Mouse (Mus musculus): ENCODE data around the gene Wdr76.
"Not testable (repeated sequence)": the region's sequence is repeated elsewhere in the genome, so short reads cannot be mapped to it uniquely, and the experiment has no call there.

Wdr76 gene

GRCm38 (mm10) chr2:121505942-121506882, at the start of gene Wdr76, which contains the start of gene Mfap1a:
Gene Wdr76 (plus strand): TSS chr2:121506723.
Gene Mfap1a (minus strand): TSS chr2:121506665.
- DNase-seq (ENCODE audit: low read depth, low spot score) = peak; percentile 96

- peak; percentile 70 for DNase-seq (ENCODE audit: low read depth, low spot score)
Observed at GRCm38 (mm10) chr2:121460071-121460470, 46.5 kb upstream of the Wdr76 start.

- DNase-seq (ENCODE audit: low read depth, low spot score) = not testable (repeated sequence)
Observed at GRCm38 (mm10) chr2:121468982-121469381, 37.5 kb upstream of the Wdr76 start.

GRCm38 (mm10) chr2:121472783-121473182, 33.7 kb upstream of the Wdr76 start:
- not testable (repeated sequence) for DNase-seq (ENCODE audit: low read depth, low spot score)

- DNase-seq (ENCODE audit: low read depth, low spot score) = peak; percentile 96
Observed at GRCm38 (mm10) chr2:121473301-121474179, 33.0 kb upstream of the Wdr76 start, which contains the start of gene Mfap1b. Gene Mfap1b (minus strand): TSS chr2:121474067.

- no peak for DNase-seq (ENCODE audit: low read depth, low spot score)
Observed at GRCm38 (mm10) chr2:121474180-121474535, 32.4 kb upstream of the Wdr76 start.

GRCm38 (mm10) chr2:121475306-121475705, 31.2 kb upstream of the Wdr76 start:
- DNase-seq (ENCODE audit: low read depth, low spot score) = not testable (repeated sequence)

- DNase-seq (ENCODE audit: low read depth, low spot score) = no peak
Observed at GRCm38 (mm10) chr2:121477491-121478266, 28.8 kb upstream of the Wdr76 start.

- DNase-seq (ENCODE audit: low read depth, low spot score) = peak; percentile 78
Observed at GRCm38 (mm10) chr2:121480498-121480897, 26.0 kb upstream of the Wdr76 start.

- not testable (repeated sequence) for DNase-seq (ENCODE audit: low read depth, low spot score)
Observed at GRCm38 (mm10) chr2:121480916-121481315, 25.6 kb upstream of the Wdr76 start.

GRCm38 (mm10) chr2:121483576-121483975, 22.9 kb upstream of the Wdr76 start:
- no peak for DNase-seq (ENCODE audit: low read depth, low spot score)

GRCm38 (mm10) chr2:121484403-121484802, 22.1 kb upstream of the Wdr76 start:
- DNase-seq (ENCODE audit: low read depth, low spot score) = not testable (repeated sequence)

- DNase-seq (ENCODE audit: low read depth, low spot score) = not testable (repeated sequence)
Observed at GRCm38 (mm10) chr2:121501550-121501949, 5.0 kb upstream of the Wdr76 start.

- DNase-seq (ENCODE audit: low read depth, low spot score) = peak; percentile 15
Observed at GRCm38 (mm10) chr2:121507173-121507950, 839 bp downstream of the Wdr76 start.

GRCm38 (mm10) chr2:121507951-121508330, 1.4 kb downstream of the Wdr76 start:
- no peak for DNase-seq (ENCODE audit: low read depth, low spot score)

- DNase-seq (ENCODE audit: low read depth, low spot score) = peak; percentile 52
Observed at GRCm38 (mm10) chr2:121509584-121509983, 3.1 kb downstream of the Wdr76 start.

- DNase-seq (ENCODE audit: low read depth, low spot score) = no peak
Observed at GRCm38 (mm10) chr2:121511401-121511800, 4.9 kb downstream of the Wdr76 start.

- DNase-seq (ENCODE audit: low read depth, low spot score) = not testable (repeated sequence)
Observed at GRCm38 (mm10) chr2:121512991-121513765, 6.7 kb downstream of the Wdr76 start.

GRCm38 (mm10) chr2:121514211-121514610, 7.7 kb downstream of the Wdr76 start:
- DNase-seq (ENCODE audit: low read depth, low spot score) = no peak

GRCm38 (mm10) chr2:121518106-121518505, 11.6 kb downstream of the Wdr76 start:
- DNase-seq (ENCODE audit: low read depth, low spot score) = no peak

Measured in 3T3-L1 (cell line).